Mouse (Mus musculus): Measurements from ENCODE around the gene Ccdc62.

Gene Ccdc62

DNA sequence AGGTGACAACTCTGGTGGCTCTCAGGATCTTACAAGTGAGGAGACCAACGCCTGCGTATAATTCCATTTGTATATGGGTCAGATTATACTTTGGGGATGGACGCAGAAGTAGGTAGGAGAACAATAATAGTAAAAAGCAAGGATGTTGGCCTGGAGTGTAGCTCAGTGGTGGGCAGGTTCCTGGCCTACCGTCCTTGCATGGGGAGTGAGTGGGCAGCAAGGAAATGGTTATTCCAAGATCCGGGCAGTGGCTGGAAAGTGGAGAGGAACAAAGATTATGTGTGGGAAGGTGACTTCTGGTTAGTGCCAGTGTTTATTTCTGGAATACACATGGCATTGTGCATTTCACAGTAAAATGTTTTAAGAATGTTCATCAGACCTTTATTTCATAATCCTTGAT is 5.5 kb downstream of the Ccdc62 start:
- in situ Hi-C loops (cut with MboI, MseI), result no loop called here

DNA sequence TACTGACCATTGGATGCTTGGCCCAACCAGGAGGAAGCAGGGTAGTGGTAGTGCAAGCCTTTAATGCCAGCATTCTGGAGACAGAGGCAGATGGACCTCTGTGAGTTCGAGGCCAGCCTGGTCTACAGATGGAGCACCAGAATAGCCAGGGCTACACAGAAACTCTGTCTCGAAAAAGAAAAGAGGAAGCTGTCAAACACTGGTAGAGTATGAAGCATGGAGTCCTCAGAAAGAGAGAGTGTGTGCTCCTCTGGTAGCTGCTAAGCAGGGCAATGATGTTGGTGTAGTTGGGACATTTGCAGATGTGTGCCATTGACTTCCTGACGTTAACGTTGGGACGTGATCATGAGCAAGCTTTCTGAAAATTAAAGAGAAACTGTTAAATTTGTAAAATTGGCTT is 8.0 kb downstream of the Ccdc62 start:
- in situ Hi-C loops (cut with MboI, MseI), result no loop called here

DNA sequence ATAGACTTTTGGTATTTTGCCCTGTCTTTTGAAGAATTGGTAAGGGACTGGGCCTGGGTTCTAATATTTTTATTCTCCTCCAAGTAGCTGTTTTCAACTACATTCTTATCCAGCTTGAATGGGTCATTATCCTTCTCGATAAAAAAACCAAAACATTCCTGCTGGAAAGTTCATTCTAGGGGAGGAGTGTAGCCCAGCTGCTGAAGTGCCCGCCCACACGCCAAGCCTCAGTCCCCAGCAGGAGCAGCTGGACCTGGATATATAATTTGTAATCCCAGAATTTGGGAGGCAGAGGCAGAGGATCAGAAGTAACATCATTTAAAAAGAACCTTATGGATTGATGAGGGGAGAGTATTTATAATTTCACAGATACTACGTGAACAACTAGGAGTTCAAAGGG is 16.1 kb downstream of the Ccdc62 start:
- in situ Hi-C loops (cut with MboI, MseI), result loop anchor here (5.0 to 10.0 kb wide), 2 partner anchors 48 to 146 kb away; no protein-coding TSS in a partner anchor

DNA sequence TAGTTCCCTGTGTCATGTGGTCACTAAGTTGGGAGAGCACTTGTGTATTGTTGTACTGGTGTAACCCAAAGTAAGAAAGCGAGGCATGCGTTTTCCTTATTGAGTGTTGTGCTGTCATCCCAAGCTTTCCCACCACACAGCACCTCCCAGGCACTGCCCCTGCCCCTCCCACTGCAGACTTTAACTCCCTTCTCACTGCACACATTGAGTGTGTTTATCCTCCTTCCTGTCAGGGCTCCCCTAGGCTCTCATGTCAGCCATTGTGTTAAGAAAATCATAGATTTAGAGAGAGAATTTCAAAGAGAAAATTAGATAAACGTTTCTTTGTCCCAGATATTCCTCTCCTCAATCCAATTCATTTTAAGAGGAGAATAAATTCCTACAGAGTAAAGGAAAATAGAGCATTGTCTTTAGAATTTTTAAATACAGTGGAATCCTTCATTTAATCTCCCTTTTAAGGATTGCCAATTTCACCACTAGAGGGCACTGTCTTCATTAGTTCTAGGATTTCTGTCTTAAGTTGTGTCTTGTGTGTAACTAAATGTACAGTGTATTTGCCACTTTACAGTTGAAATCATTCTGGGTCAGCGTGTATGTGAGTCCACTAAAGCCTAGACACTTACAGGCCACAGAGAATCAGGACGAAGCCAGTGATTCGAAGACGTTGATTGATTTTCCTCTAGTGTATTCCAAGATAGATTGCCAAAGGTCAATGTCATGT is 16.7 kb downstream of the Ccdc62 start:
- in situ Hi-C loops (cut with MboI, MseI), result loop anchor here (5.0 to 10.0 kb wide), 2 partner anchors 48 to 145 kb away; no protein-coding TSS in a partner anchor

DNA sequence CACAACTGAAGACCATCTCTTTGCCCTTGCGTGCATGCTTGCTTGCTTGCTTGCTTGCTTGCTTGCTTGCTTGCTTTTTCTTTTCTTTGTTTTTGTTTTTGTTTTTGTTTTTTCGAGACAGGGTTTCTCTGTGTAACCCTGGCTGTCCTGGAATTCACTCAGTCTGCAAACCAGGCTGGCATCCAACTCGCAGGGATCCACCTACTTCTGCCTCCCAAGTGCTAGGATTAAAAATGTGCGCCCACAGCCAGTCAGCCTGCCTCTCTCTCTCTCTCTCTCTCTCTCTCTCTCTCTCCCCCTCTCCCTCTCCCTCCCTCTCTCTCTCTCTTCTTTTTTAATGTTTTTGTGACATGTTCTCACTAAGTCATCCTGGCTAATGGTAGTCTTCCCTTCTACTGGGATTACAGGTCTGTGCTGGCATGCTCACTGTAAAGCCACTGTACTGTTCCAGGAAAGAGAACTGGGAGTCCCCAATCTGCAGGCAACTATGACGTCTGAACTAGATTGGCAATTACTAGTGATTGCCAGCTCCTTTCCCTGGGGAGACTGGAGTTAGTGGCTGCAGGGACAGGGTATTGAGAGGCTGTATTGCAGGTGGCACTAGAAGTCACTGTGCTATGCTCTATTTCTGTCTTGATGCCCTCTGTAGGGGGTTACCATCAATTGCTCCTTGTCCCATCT is 22.0 kb downstream of the Ccdc62 start:
- in situ Hi-C loops (cut with MboI, MseI), result no loop called here

DNA sequence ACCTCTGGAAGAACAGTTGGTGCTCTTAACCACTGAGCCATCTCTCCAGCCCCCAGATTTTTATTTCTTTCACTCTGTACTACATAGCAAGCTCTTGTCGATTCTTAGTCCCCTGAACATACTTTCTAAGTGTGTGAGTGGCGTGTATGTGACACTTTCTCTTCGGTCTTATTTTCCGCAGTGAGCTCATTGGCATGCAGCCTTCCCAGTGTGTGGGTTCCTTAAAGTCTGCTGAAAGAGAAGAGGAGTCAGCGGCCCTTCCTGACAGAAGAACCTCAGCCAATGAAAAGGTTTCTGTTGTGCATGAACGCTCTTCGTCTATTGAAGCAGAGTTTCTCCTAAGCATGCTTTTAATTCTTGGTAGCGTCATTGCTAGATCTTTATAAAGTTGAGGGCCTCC is 26.7 kb downstream of the Ccdc62 start:
- in situ Hi-C loops (cut with MboI, MseI), result no loop called here

DNA sequence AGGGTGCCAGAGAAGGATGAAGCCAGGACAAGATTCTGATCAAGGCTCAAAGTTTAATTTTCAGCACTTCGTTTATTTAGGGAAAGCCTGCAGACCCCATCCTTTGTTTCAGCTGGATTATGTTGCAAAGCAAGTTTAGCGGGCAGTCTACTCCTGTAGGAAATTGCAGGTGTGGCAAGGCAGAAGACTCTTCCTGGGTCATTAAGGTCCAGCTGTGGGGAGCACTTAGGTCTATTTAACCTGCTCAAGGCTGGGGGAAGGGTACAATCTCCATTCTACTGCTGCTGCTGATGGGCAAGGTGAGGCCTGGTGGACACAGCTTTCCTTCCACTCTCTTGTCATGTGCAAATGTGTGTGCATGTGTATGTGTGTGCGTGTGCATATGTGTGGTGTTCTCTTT is 28.5 kb downstream of the Ccdc62 start:
- in situ Hi-C loops (cut with MboI, MseI), result no loop called here

DNA sequence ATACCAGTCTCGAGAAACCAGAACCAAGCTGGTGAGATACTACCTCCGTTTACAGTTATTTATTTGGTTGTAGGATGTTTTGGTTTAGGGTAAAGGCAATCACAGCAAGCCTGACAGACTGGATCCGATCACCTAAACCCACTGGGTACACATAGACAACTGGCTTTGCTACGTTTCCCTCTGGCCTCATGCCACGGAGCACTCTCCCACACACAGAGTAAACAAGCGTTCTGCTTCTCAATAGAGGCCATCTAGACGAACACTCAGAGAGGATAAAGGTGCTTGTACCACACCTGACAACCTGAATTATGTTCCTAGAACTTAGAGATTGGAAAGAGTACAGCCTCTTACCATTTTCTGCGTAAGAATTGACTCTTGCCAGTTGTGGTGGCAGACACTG is 29.6 kb downstream of the Ccdc62 start:
- in situ Hi-C loops (cut with MboI, MseI), result no loop called here

DNA sequence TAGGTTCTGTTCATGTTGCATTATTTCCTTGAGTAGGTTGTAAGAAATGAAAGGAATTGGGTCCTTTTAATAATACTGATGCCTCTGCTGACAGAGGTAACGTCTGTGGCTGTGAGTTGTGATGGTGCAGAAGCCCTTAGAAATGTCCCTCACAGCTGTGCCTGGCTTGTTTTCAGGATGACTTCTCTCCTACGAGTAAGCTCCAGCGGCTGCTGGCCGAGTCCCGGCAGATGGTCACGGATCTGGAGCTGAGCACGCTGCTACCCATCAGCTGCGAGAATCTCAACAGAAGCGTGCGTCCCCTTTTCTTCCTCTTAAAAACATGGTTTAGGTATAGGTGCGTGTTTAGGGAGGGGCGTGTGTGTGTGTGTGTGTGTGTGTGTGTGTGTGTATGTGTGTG is 30.6 kb downstream of the Ccdc62 start:
- in situ Hi-C loops (cut with MboI, MseI), result no loop called here

DNA sequence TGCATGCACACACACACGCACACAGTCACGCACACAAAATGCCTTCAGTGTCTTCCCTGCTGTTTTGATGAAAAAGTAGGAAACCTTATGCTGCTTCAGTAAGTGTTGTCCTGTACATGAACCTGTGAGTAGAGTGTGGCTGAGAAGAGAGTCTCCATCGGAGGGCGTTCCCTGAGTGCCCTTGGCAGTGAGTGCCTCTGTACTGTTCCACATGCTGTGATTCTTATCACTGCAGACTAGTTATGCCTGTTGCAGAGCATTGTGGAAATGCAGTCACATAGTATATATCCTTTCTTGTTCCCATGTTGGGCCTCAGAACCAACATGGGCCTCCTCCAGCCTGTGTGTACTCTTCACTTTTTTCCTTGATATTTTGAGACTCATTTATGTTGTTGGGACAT is 33.7 kb downstream of the Ccdc62 start:
- in situ Hi-C loops (cut with MboI, MseI), result no loop called here

DNA sequence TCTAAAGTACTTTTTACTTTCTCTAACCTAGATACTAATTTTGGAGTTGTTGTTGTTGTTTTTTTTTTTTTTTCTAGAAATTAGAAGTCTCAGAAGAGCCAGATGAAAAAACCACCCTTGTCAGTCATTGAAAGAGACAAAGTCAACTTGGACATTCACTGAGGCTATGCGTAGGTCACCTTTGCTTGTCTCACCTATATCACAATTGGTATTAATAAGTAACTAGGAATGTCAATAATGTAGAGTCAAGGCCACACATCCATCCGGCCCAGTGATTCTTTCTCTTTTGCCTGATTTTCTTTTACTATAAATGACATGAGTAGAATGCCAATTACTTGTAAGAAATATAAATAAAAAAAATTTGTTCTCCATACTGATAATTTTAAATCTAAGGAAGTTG is 36.3 kb downstream of the Ccdc62 start:
- in situ Hi-C loops (cut with MboI, MseI), result no loop called here

DNA sequence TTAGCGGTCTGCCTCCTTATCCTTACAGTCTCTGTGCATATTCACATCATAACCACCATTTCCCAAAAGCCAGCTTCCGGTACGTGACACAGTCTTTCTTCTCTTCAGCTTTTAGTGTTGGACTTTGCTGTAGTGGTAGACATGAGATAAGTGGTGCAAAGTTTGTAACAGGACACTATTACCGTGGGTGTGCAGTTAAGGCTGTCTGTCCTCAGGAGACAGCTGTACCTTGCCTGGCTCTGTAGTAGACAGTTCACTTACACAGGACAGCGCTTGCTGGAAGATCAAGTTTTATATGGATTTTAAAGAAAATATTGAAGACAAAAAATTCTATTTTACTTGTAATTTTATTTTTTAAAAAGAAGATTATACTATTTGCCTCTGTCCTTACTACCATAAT is 38.0 kb downstream of the Ccdc62 start:
- in situ Hi-C loops (cut with MboI, MseI), result no loop called here

DNA sequence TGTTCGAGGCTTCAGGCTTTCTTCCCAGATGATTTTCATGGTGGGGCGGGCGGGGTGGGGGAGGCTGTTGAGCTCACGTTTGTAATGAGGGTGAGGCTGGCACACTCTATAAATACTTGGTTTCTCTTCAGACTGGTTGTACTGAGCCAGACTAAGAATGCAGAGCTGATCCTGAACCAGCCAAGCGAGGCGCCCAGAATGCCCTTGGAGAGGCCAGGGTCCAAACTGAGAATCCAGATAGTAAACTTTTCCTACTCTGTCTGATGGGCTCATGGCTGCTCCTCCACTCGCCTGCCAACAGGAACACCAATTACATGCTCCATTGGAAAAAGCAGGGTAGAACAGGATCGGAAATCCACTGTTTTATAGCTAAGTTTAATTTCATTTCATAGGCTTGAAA is 38.7 kb downstream of the Ccdc62 start:
- in situ Hi-C loops (cut with MboI, MseI), result no loop called here

DNA sequence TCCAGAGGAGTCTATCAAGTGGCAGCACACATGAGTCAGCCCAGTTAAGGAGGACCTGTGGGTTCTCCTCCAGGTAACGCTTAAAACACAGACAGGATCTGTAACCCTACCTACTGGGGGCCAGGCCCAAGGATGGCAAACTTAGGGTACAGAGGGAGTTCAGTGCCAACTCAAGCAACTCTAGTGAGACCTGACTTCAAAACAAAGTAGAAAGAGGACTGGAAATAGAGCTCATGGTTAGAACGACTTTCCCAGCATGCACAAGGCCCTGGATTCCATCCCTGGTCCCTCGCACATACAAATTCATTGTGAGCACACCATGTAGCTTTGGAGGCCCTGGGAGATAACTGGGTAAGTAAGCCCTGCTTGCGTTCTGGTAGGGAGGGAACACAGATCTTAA is 40.1 kb downstream of the Ccdc62 start:
- in situ Hi-C loops (cut with MboI, MseI), result no loop called here

DNA sequence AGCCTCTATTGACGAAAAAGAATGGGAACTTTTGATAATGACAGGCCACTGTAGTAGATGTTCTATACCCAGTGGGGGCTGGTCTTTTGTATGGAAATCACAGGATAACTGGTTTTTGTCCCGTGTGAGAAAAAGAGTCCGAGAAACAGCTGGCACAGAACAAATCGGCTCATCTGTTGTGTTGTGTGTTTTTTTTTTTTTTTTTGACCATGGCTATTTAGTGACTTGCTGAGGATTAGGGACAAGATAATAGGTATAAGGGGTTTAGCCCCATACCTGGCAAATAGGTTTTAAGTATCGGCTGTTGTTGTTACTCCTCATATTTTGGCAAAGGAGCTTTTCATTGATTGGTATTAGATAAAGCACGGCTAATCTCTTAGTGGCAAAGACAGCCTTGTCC is 42.0 kb downstream of the Ccdc62 start:
- in situ Hi-C loops (cut with MboI, MseI), result no loop called here

DNA sequence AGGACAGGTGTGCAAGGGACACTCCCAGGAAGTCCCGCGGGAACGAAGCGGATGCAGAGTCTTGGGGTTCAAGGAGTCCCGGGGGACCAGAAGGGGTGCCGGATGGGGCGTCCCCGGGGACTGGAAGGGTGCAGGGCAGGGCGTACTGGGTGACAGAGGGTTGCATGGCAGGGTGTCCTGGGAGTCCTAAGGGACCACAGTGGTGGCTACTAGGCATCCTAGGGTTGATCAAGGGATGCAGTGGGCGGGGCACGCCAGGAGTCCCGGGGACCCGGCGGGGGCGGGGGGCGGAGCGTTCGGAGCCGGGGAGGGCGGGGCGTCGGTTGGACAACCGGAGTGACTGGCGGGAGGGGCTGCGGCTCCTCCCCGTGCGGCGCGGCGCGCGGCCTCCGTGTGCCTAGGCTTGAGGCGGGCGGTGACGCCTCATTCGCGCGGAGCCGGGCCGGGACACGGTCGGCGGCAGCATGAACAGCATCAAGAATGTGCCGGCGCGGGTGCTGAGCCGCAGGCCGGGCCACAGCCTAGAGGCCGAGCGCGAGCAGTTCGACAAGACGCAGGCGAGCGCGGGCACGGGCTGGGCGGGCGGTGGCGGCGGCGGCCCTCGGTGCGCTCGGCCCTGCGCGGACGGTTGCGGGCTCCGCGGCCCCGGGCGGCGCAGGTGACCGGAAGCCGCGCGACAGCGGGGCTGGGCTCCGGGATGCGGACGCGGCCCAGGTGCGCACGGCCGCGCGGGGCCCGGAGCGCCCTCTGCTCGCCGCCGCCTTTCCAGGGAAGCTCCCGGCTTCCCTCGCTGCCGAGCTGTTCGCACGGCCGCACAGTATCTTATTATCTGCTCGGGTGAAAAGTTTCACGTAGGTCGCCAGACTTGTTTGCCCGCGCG is 43.1 kb downstream of the Ccdc62 start, which contains the start of gene Hip1r:
TSS of gene Hip1r (plus strand) at position 330 of the 880 bp plus-strand sequence.
- in situ Hi-C loops (cut with MboI, MseI), result no loop called here

DNA sequence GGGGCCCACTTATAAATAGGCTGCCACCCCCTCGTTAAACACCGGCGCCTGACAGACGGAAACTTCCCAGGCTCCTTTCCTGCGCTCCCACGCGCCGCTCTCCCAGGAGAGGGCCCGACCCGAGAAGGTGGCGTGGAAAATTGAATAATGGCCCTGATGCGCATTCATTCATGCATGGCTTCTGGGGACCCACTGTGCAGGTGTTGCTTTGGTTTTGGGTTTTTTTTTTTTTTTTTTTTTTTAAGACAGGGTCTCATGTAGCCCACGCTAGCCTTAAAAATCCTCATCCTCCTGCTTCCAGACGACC is 43.7 kb downstream of the Ccdc62 start:
- in situ Hi-C loops (cut with MboI, MseI), result no loop called here

DNA sequence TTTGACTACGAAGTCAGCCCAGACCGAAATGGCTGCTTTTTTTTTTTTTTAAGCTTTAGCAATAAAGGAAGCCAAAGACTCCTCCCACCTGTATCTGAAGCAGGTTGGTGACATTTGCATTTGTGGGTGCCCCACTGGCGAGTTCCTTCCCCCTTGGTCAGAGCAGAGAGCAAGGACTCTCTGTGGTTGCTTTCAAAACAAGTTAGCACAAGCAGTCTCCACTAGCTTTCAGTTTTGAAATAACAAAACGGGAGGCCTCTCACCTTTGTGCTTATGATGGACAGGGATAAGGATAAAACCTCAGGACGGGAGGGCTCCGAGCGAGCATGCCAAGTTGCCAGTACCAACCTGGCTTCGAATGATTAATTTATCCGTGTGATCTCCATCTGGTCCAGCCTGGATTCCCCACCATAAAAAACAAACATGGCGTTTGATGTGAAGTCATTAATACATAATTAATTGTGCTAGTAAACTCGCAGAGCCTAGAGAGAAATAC is 44.2 kb downstream of the Ccdc62 start:
- in situ Hi-C loops (cut with MboI, MseI), result no loop called here

DNA sequence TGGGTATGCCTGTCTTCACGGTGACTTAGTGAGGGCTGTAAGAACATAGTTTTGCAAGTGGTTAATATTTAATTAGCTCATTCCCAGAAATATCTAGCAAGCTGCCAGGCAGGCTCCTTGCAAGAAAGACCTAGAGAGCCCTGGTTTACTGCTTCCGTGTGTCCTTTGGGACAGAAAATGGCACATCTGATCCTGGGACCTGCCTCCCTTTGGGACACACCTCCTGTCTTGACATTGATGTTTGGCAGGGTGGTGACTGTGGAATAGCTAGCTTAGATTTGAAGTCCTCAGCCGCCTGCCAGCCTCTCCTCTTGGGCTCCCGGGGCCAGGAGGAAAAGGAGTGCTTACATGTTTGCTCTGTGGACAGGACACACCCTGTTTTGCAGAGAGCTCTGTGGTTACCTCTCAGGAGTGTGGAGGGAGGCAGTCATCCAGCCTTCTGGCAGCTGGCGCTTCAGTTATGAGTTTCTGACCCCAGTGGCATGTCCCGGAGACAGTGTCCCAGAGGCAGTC is 45.2 kb downstream of the Ccdc62 start:
- in situ Hi-C loops (cut with MboI, MseI), result no loop called here

DNA sequence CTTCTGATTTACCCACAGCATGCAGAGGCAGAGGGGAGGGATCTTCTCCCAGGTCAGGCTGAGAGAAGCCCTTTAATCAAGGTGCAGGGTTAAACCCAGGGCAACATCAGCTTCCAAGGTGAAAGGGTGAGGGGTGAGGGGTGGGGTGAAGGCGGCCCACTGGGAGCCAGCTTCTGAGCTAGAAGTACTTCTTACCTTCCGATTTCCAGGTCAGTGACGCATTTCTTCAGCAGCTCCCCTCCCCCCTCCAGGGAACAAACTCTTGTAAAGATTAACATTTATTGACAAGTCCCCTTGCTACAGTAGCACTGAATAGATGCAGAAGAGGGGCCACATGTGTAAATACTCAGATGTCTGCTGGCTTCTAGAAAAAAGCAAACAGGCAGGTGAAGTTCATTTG is 46.8 kb downstream of the Ccdc62 start:
- in situ Hi-C loops (cut with MboI, MseI), result no loop called here

DNA sequence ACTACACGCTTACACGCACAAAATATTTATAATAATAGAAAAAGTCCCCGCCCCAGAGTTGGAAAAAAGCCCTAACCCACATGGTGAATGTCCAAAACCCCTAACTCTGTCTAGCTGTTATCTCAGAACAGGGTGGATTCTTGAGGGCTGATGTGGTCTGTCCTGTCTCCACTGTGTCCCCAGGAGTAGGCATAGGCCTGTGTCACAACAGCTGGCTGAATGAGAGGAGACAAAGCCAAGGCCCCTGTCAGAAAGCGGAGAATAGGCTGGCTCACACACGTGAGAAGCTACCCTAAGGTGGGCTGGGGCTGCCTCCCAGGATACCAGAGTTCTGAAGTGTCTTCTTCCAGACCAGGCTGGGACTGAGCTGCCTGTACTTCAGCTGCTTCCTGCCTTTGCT is 47.7 kb downstream of the Ccdc62 start:
- in situ Hi-C loops (cut with MboI, MseI), result no loop called here

Data from T-helper 1 cell (primary cell).